Mouse (Mus musculus): ENCODE measurements around the gene Wfdc17. TPM values are rescaled to one million over a fixed set of nuclear protein-coding genes. Genes with fewer than 3 reads are reported as not detected.

Gene Wfdc17
- total and polyA plus RNA-seq, 2 experiments from 2014 or later, result not detected

- TF ChIP-seq CTCF (IDR thresholded peaks at IDR 0.05; ENCODE audit: low read depth), result no peak
Measured at GRCm38 (mm10) chr11:83675665-83676064, 28.1 kb upstream of the Wfdc17 start.

GRCm38 (mm10) chr11:83689918-83690317 is 13.9 kb upstream of the Wfdc17 start:
- DNase-seq (no peak), ATAC-seq (no peak)
- H3K9me3 ChIP-seq (ENCODE audit: low read length), result no peaks in the 10 kb centered on the region
- no peak for TF ChIP-seq CTCF (IDR thresholded peaks at IDR 0.05; ENCODE audit: low read depth)
- H3K4me3 ChIP-seq (ENCODE audit: low read depth, low read length), result no peak overlapping the region
- no peaks in the 10 kb centered on the region for H3K36me3 ChIP-seq (ENCODE audit: insufficient read depth)
- H3K27me3 ChIP-seq (ENCODE audit: insufficient read depth, low read length), result no peaks in the 10 kb centered on the region
- no peak overlapping the region for H3K9ac ChIP-seq
- H3K4me2 ChIP-seq (ENCODE audit: low read depth), result no peak overlapping the region
- H3K27ac ChIP-seq (ENCODE audit: low read depth, low read length), result no peak overlapping the region
- 80% methylated on average over 1 of the region's 1 CpGs for WGBS
- no peaks in the 10 kb centered on the region for H3K4me1 ChIP-seq (ENCODE audit: insufficient read depth)

More at GRCm38 (mm10) chr11:83675665-83676064, 28.1 kb upstream of the Wfdc17 start:
- no peaks in the 10 kb centered on the region for H3K27me3 ChIP-seq (ENCODE audit: insufficient read depth, low read length)
- no peaks in the 10 kb centered on the region for H3K4me1 ChIP-seq (ENCODE audit: insufficient read depth)
- ATAC-seq (no peak), DNase-seq (no peak)
- no peaks in the 10 kb centered on the region for H3K36me3 ChIP-seq (ENCODE audit: insufficient read depth)
- H3K9ac ChIP-seq, result no peak overlapping the region
- H3K27ac ChIP-seq (ENCODE audit: low read depth, low read length), result no peak overlapping the region
- no peaks in the 10 kb centered on the region for H3K9me3 ChIP-seq (ENCODE audit: low read length)
- 93% methylated on average over 1 of the region's 1 CpGs for WGBS
- H3K4me2 ChIP-seq (ENCODE audit: low read depth), result no peak overlapping the region
- no peak overlapping the region for H3K4me3 ChIP-seq (ENCODE audit: low read depth, low read length)

- no peak for ATAC-seq
- Histone ChIP-seq H3K36me3 (ENCODE audit: insufficient read depth) (no peaks in the 10 kb centered on the region), H3K4me2 (ENCODE audit: low read depth) (no peak overlapping the region), H3K27me3 (ENCODE audit: insufficient read depth, low read length) (no peaks in the 10 kb centered on the region), H3K9me3 (ENCODE audit: low read length) (no peaks in the 10 kb centered on the region), H3K4me1 (ENCODE audit: insufficient read depth) (no peaks in the 10 kb centered on the region), H3K27ac (ENCODE audit: low read depth, low read length) (no peak overlapping the region), H3K4me3 (ENCODE audit: low read depth, low read length) (no peak overlapping the region), H3K9ac (no peak overlapping the region)
- no peak for TF ChIP-seq CTCF (IDR thresholded peaks at IDR 0.05; ENCODE audit: low read depth)
- WGBS, result 65% methylated on average over 1 of the region's 1 CpGs
- DNase-seq, result no peak
Measured at GRCm38 (mm10) chr11:83692008-83692407, 11.8 kb upstream of the Wfdc17 start.

GRCm38 (mm10) chr11:83708715-83709114 is 4.9 kb downstream of the Wfdc17 start, which contains the start of gene Wfdc18:
Gene Wfdc18, plus strand, starts transcription at chr11:83709015.
- Histone ChIP-seq H3K4me2 (ENCODE audit: low read depth) (no peak within 1 kb of the TSS), H3K27me3 (ENCODE audit: insufficient read depth, low read length) (no peaks in the 10 kb centered on the region), H3K36me3 (ENCODE audit: insufficient read depth) (no peaks in the 10 kb centered on the region), H3K27ac (ENCODE audit: low read depth, low read length) (no peak within 1 kb of the TSS), H3K4me1 (ENCODE audit: insufficient read depth) (no peaks in the 10 kb centered on the region), H3K4me3 (ENCODE audit: low read depth, low read length) (no peak within 1 kb of the TSS), H3K9me3 (ENCODE audit: low read length) (no peaks in the 10 kb centered on the region), H3K9ac (no peak within 1 kb of the TSS)
- DNase-seq (no peak), ATAC-seq (no peak)
- 74% methylated on average over 4 of the region's 4 CpGs for WGBS
- no peak for TF ChIP-seq CTCF (IDR thresholded peaks at IDR 0.05; ENCODE audit: low read depth)

- WGBS, result 93% methylated on average over 5 of the region's 5 CpGs
- Histone ChIP-seq H3K4me1 (ENCODE audit: insufficient read depth) (no peaks in the 10 kb centered on the region), H3K9me3 (ENCODE audit: low read length) (no peaks in the 10 kb centered on the region), H3K36me3 (ENCODE audit: insufficient read depth) (no peaks in the 10 kb centered on the region), H3K9ac (no peak overlapping the region), H3K4me2 (ENCODE audit: low read depth) (no peak overlapping the region), H3K27me3 (ENCODE audit: insufficient read depth, low read length) (no peaks in the 10 kb centered on the region), H3K4me3 (ENCODE audit: low read depth, low read length) (no peak overlapping the region), H3K27ac (ENCODE audit: low read depth, low read length) (no peak overlapping the region)
- DNase-seq (no peak), ATAC-seq (no peak)
- no peak for TF ChIP-seq CTCF (IDR thresholded peaks at IDR 0.05; ENCODE audit: low read depth)
Measured at GRCm38 (mm10) chr11:83709683-83710082, 5.9 kb downstream of the Wfdc17 start.

GRCm38 (mm10) chr11:83712671-83713070 is 8.9 kb downstream of the Wfdc17 start:
- Histone ChIP-seq H3K9me3 (ENCODE audit: low read length) (no peaks in the 10 kb centered on the region), H3K27ac (ENCODE audit: low read depth, low read length) (no peak overlapping the region), H3K9ac (no peak overlapping the region), H3K4me1 (ENCODE audit: insufficient read depth) (no peaks in the 10 kb centered on the region), H3K4me3 (ENCODE audit: low read depth, low read length) (no peak overlapping the region), H3K27me3 (ENCODE audit: insufficient read depth, low read length) (no peaks in the 10 kb centered on the region), H3K36me3 (ENCODE audit: insufficient read depth) (no peaks in the 10 kb centered on the region), H3K4me2 (ENCODE audit: low read depth) (no peak overlapping the region)
- no peak for ATAC-seq
- WGBS, result 71% methylated on average over 1 of the region's 1 CpGs
- no peak for DNase-seq
- TF ChIP-seq CTCF (IDR thresholded peaks at IDR 0.05; ENCODE audit: low read depth), result no peak

- Histone ChIP-seq H3K36me3 (ENCODE audit: insufficient read depth) (no peaks in the 10 kb centered on the region), H3K27me3 (ENCODE audit: insufficient read depth, low read length) (no peaks in the 10 kb centered on the region), H3K9ac (no peak overlapping the region), H3K4me3 (ENCODE audit: low read depth, low read length) (no peak overlapping the region), H3K4me1 (ENCODE audit: insufficient read depth) (no peaks in the 10 kb centered on the region), H3K9me3 (ENCODE audit: low read length) (no peaks in the 10 kb centered on the region), H3K4me2 (ENCODE audit: low read depth) (no peak overlapping the region), H3K27ac (ENCODE audit: low read depth, low read length) (no peak overlapping the region)
- no peak for ATAC-seq
- 87% methylated on average over 2 of the region's 2 CpGs for WGBS
- TF ChIP-seq CTCF (IDR thresholded peaks at IDR 0.05; ENCODE audit: low read depth), result no peak
- DNase-seq, result no peak
Measured at GRCm38 (mm10) chr11:83713925-83714324, 10.1 kb downstream of the Wfdc17 start.

All from forebrain, postnatal 0 days (tissue).